Mouse (Mus musculus): ENCODE results near the gene Misp. TPM values are rescaled to one million over a fixed set of nuclear protein-coding genes. Genes with fewer than 3 reads are reported as not detected.
A peak's percentile ranks its signal among the peaks of the same experiment; 100 is the strongest.

The Misp gene
- total and polyA plus RNA-seq, 2 experiments from 2014 or later = 0.27 TPM; not detected in 1

DNA sequence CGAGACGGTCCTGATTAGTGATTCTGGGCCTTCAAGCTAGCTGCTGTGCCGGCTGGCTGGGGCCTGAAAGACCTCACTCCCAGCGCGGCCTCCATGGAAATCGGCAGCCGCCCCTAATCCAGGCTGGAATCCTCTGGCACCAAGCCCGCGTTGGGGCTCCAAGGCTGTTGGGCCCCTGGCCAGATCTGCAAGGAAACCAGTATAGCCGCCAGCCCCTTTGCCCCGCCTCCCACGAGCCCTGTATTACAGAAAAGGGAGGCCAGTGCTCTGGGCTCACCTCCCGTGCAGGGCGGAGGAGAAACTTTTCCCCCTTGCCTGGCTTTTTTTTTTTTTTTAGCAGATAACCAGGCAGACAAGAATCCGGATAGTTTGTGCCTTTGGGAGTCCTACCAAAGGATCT lies 32.6 kb downstream of the Misp start:
- Histone ChIP-seq H3K36me3 (ENCODE audit: insufficient read depth, low read length) (0 out of 2 replicates have a peak, but pooled peaks cover 2% of the 10 kb centered on the region), H3K4me2 (ENCODE audit: low read depth, low read length, poor library complexity, severe bottlenecking) (peak overlapping the region; percentile 58), H3K9ac (replicated peaks; ENCODE audit: low read length, poor library complexity, severe bottlenecking) (peak overlapping the region; percentile 72), H3K27me3 (ENCODE audit: insufficient read depth, low read length) (no peaks in the 10 kb centered on the region), H3K4me3 (ENCODE audit: low read depth, low read length) (peak overlapping the region; percentile 38), H3K4me1 (ENCODE audit: insufficient read depth, low read length) (peaks cover 41% of the 10 kb centered on the region), H3K27ac (ENCODE audit: low read depth, low read length) (peak overlapping the region; percentile 99), H3K9me3 (ENCODE audit: low read length) (no peaks in the 10 kb centered on the region)
- DNase-seq (ENCODE audit: low spot score) (peak; percentile 95), ATAC-seq (ENCODE audit: low FRiP score) (peak; percentile 17; the same call in 1 of the 2 replicates)
- no peak for TF ChIP-seq CTCF (IDR thresholded peaks at IDR 0.05)
- 0% methylated on average over 15 of the region's 15 CpGs for WGBS

DNA sequence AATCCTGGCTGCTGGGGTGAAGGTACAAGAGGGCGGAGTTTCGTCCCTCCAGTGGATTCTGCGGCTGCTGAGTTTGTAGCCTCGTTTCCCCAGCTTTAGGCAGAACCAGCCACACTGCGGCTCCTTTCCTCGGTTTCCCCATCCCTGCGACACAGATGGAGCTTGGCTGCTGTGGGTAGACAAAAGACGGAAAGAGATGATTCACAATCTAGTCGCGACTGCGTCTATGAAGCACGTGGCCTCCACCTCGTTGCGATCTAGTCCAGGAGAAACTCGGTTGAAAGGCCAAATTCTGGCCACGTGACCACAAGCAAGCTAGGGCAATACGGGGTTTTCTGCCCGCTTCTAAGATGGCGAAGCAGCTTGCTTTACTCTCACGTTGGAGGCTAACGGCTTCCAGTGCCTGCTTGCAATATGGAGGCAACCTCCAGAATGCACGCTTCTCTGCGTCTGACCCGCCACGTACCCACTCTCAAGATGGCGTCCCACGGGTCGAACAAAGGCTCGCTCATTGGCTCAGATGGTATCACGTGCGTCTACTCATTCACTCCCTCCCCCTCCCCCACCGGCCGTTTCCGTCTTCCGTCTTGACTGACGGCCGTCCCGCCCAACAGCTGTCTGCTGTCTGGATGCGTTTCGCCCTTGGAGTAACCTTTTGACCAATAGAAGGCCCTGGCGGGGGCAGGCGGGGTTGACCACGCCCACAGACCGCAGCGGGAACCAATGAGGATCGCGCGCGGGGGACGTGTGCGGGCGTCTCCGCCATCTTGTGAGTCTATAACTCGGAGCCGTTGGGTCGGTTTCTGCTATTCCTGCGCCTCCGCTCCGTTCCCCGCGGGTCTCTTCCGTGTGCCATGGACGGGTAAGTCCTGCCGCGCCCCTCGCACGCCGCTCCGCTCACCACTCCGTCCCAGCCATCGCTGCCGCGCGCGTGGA lies 33.3 kb downstream of the Misp start, which contains the start of gene Ptbp1:
Gene Ptbp1, plus strand, starts transcription at position 568 of the 936 bp plus-strand sequence.
- H3K9ac ChIP-seq (replicated peaks; ENCODE audit: low read length, poor library complexity, severe bottlenecking) = peak within 1 kb of the TSS; percentile 99
- no peak; the same call in 1 of the 2 replicates for TF ChIP-seq CTCF (IDR thresholded peaks at IDR 0.05)
- no peaks in the 10 kb centered on the region for H3K27me3 ChIP-seq (ENCODE audit: insufficient read depth, low read length)
- ATAC-seq (ENCODE audit: low FRiP score) (peak; percentile 94), DNase-seq (ENCODE audit: low spot score) (peak; percentile 100)
- H3K27ac ChIP-seq (ENCODE audit: low read depth, low read length) = peak within 1 kb of the TSS; percentile 100
- no peaks in the 10 kb centered on the region for H3K9me3 ChIP-seq (ENCODE audit: low read length)
- WGBS = under 1% methylated on average over 74 of the region's 75 CpGs
- peaks cover 41% of the 10 kb centered on the region for H3K4me1 ChIP-seq (ENCODE audit: insufficient read depth, low read length)
- peak within 1 kb of the TSS; percentile 93 for H3K4me3 ChIP-seq (ENCODE audit: low read depth, low read length)
- H3K36me3 ChIP-seq (ENCODE audit: insufficient read depth, low read length) = peaks cover 3% of the 10 kb centered on the region; the same call in 1 of the 2 replicates
- peak within 1 kb of the TSS; percentile 93 for H3K4me2 ChIP-seq (ENCODE audit: low read depth, low read length, poor library complexity, severe bottlenecking)

DNA sequence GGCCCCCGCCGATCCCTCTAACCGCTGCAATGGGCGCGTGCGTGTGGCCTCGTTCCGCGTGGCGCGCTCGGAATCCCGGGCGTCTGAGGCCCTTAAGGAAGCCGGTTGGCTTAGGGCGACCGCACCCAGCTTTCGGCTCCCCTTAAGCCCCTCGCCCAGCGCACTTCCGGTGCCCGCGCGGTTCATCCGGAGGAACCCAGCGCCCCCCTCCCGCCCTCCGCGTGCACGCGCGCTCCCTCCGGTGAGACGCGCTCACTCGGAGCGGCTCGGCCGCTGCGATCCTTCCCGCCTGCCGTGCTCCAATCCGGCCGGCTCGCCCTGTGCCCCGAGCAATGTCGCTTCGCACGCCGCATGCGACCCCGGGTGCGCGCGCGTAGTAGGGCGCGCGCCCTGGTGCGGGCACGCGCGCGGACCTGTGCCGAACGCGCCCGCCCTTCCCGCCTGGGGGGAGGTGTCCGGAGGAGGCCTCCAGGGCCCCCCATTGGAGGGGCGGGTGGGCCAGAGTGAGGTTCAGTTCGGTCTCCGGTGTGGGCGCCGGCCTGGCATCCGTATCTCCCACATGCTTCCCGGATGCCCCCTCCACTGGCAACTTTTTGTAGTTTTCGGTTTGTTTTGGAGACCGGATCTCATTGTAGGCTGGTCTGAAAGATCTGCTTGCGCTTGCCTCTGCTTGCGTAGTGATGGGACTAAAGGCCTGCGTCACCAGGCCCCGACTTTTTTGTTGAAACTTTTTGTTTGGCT lies 34.2 kb downstream of the Misp start:
- peak overlapping the region; percentile 93 for H3K4me3 ChIP-seq (ENCODE audit: low read depth, low read length)
- H3K27me3 ChIP-seq (ENCODE audit: insufficient read depth, low read length) = no peaks in the 10 kb centered on the region
- peaks cover 12% of the 10 kb centered on the region for H3K36me3 ChIP-seq (ENCODE audit: insufficient read depth, low read length)
- H3K9ac ChIP-seq (replicated peaks; ENCODE audit: low read length, poor library complexity, severe bottlenecking) = peak overlapping the region; percentile 99
- peak; percentile 74 for DNase-seq (ENCODE audit: low spot score)
- no peak for TF ChIP-seq CTCF (IDR thresholded peaks at IDR 0.05)
- H3K9me3 ChIP-seq (ENCODE audit: low read length) = no peaks in the 10 kb centered on the region
- H3K4me2 ChIP-seq (ENCODE audit: low read depth, low read length, poor library complexity, severe bottlenecking) = peak overlapping the region; percentile 93
- peak; percentile 35 for ATAC-seq (ENCODE audit: low FRiP score)
- peak overlapping the region; percentile 100 for H3K27ac ChIP-seq (ENCODE audit: low read depth, low read length)
- WGBS = under 1% methylated on average over 75 of the region's 83 CpGs
- H3K4me1 ChIP-seq (ENCODE audit: insufficient read depth, low read length) = peaks cover 41% of the 10 kb centered on the region

- Histone ChIP-seq H3K9ac (replicated peaks; ENCODE audit: low read length, poor library complexity, severe bottlenecking) (peak overlapping the region; percentile 99), H3K27ac (ENCODE audit: low read depth, low read length) (peak overlapping the region; percentile 100; the same call in 1 of the 2 replicates), H3K9me3 (ENCODE audit: low read length) (no peaks in the 10 kb centered on the region), H3K36me3 (ENCODE audit: insufficient read depth, low read length) (peaks cover 18% of the 10 kb centered on the region), H3K27me3 (ENCODE audit: insufficient read depth, low read length) (no peaks in the 10 kb centered on the region), H3K4me1 (ENCODE audit: insufficient read depth, low read length) (peaks cover 41% of the 10 kb centered on the region), H3K4me2 (ENCODE audit: low read depth, low read length, poor library complexity, severe bottlenecking) (peak overlapping the region; percentile 93), H3K4me3 (ENCODE audit: low read depth, low read length) (peak overlapping the region; percentile 93)
- DNase-seq (ENCODE audit: low spot score) (no peak), ATAC-seq (ENCODE audit: low FRiP score) (no peak)
- WGBS = 3% methylated on average over 10 of the region's 10 CpGs
- no peak for TF ChIP-seq CTCF (IDR thresholded peaks at IDR 0.05)
These were observed 34.9 kb downstream of the Misp start for GRCm38 (mm10) chr10:79855558-79856184.

- ATAC-seq (ENCODE audit: low FRiP score) (no peak), DNase-seq (ENCODE audit: low spot score) (no peak)
- H3K4me2 ChIP-seq (ENCODE audit: low read depth, low read length, poor library complexity, severe bottlenecking) = peak overlapping the region; percentile 93
- no peak for TF ChIP-seq CTCF (IDR thresholded peaks at IDR 0.05)
- H3K9ac ChIP-seq (replicated peaks; ENCODE audit: low read length, poor library complexity, severe bottlenecking) = peak overlapping the region; percentile 99
- WGBS = 28% methylated on average over 6 of the region's 6 CpGs
- H3K27ac ChIP-seq (ENCODE audit: low read depth, low read length) = no peak overlapping the region
- peak overlapping the region; percentile 93 for H3K4me3 ChIP-seq (ENCODE audit: low read depth, low read length)
- H3K4me1 ChIP-seq (ENCODE audit: insufficient read depth, low read length) = peaks cover 41% of the 10 kb centered on the region
- peaks cover 25% of the 10 kb centered on the region for H3K36me3 ChIP-seq (ENCODE audit: insufficient read depth, low read length)
- H3K27me3 ChIP-seq (ENCODE audit: insufficient read depth, low read length) = no peaks in the 10 kb centered on the region
- no peaks in the 10 kb centered on the region for H3K9me3 ChIP-seq (ENCODE audit: low read length)
These were observed 35.5 kb downstream of the Misp start for GRCm38 (mm10) chr10:79856280-79856679.

Data from midbrain, postnatal 0 days (tissue).